Mouse (Mus musculus): Measurements from ENCODE around the gene Oscar. TPM values are rescaled to one million over a fixed set of nuclear protein-coding genes. Genes with fewer than 3 reads are reported as not detected.
"Not testable (repeated sequence)": the region's sequence is repeated elsewhere in the genome, so short reads cannot be mapped to it uniquely, and the experiment has no call there.

The Oscar gene
- polyA plus RNA-seq, 1 experiment: not detected

GRCm38 (mm10) chr7:3616389-3617241 is 658 bp upstream of the Oscar start:
- Histone ChIP-seq H3K4me3 (replicated peaks) (peak overlapping the region; percentile 86), H3K36me3 (ENCODE audit: control insufficient read depth) (peaks cover 29% of the 10 kb centered on the region), H3K4me1 (ENCODE audit: control insufficient read depth) (peaks cover 31% of the 10 kb centered on the region), H3K27me3 (ENCODE audit: control insufficient read depth) (peaks cover 11% of the 10 kb centered on the region), H3K9me3 (ENCODE audit: control insufficient read depth, low read length) (no peaks in the 10 kb centered on the region)
- no peak for TF ChIP-seq GATA1 (IDR thresholded peaks at IDR 0.05; ENCODE audit: low read length)
- no peak for TF ChIP-seq TAL1 (IDR thresholded peaks at IDR 0.05; ENCODE audit: low read length)

- H3K27me3 ChIP-seq (ENCODE audit: control insufficient read depth): peaks cover 11% of the 10 kb centered on the region
- peaks cover 5% of the 10 kb centered on the region for H3K36me3 ChIP-seq (ENCODE audit: control insufficient read depth)
- no peak overlapping the region for H3K4me3 ChIP-seq (replicated peaks)
- TF ChIP-seq TAL1 (IDR thresholded peaks at IDR 0.05; ENCODE audit: low read length): no peak
- no peak for TF ChIP-seq GATA1 (IDR thresholded peaks at IDR 0.05; ENCODE audit: low read length)
- H3K4me1 ChIP-seq (ENCODE audit: control insufficient read depth): peaks cover 29% of the 10 kb centered on the region
- no peaks in the 10 kb centered on the region for H3K9me3 ChIP-seq (ENCODE audit: control insufficient read depth, low read length)
These were observed 1.9 kb downstream of the Oscar start for GRCm38 (mm10) chr7:3614021-3614420.

GRCm38 (mm10) chr7:3611006-3611405 is 5.0 kb downstream of the Oscar start:
- peaks cover 11% of the 10 kb centered on the region for H3K27me3 ChIP-seq (ENCODE audit: control insufficient read depth)
- H3K9me3 ChIP-seq (ENCODE audit: control insufficient read depth, low read length): no peaks in the 10 kb centered on the region
- H3K4me1 ChIP-seq (ENCODE audit: control insufficient read depth): peaks cover 2% of the 10 kb centered on the region
- no peak overlapping the region for H3K4me3 ChIP-seq (replicated peaks)
- no peaks in the 10 kb centered on the region for H3K36me3 ChIP-seq (ENCODE audit: control insufficient read depth)
- TF ChIP-seq TAL1 (IDR thresholded peaks at IDR 0.05; ENCODE audit: low read length) (no peak), GATA1 (IDR thresholded peaks at IDR 0.05; ENCODE audit: low read length) (no peak)

GRCm38 (mm10) chr7:3610437-3610836 is 5.5 kb downstream of the Oscar start:
- no peaks in the 10 kb centered on the region for H3K36me3 ChIP-seq (ENCODE audit: control insufficient read depth)
- H3K4me3 ChIP-seq (replicated peaks): no peak overlapping the region
- peaks cover 6% of the 10 kb centered on the region; the same call in 1 of the 2 replicates for H3K27me3 ChIP-seq (ENCODE audit: control insufficient read depth)
- no peaks in the 10 kb centered on the region for H3K9me3 ChIP-seq (ENCODE audit: control insufficient read depth, low read length)
- TF ChIP-seq TAL1 (IDR thresholded peaks at IDR 0.05; ENCODE audit: low read length) (no peak), GATA1 (IDR thresholded peaks at IDR 0.05; ENCODE audit: low read length) (no peak)
- no peaks in the 10 kb centered on the region for H3K4me1 ChIP-seq (ENCODE audit: control insufficient read depth)

GRCm38 (mm10) chr7:3609082-3609481 is 6.9 kb downstream of the Oscar start:
- no peak overlapping the region for H3K4me3 ChIP-seq (replicated peaks)
- no peak for TF ChIP-seq TAL1 (IDR thresholded peaks at IDR 0.05; ENCODE audit: low read length)
- no peak for TF ChIP-seq GATA1 (IDR thresholded peaks at IDR 0.05; ENCODE audit: low read length)
- peaks cover 2% of the 10 kb centered on the region; the same call in 1 of the 2 replicates for H3K27me3 ChIP-seq (ENCODE audit: control insufficient read depth)
- H3K9me3 ChIP-seq (ENCODE audit: control insufficient read depth, low read length): no peaks in the 10 kb centered on the region
- H3K4me1 ChIP-seq (ENCODE audit: control insufficient read depth): no peaks in the 10 kb centered on the region
- no peaks in the 10 kb centered on the region for H3K36me3 ChIP-seq (ENCODE audit: control insufficient read depth)

- TF ChIP-seq GATA1 (IDR thresholded peaks at IDR 0.05; ENCODE audit: low read length) (no peak), TAL1 (IDR thresholded peaks at IDR 0.05; ENCODE audit: low read length) (no peak)
- H3K36me3 ChIP-seq (ENCODE audit: control insufficient read depth): no peaks in the 10 kb centered on the region
- H3K4me3 ChIP-seq (replicated peaks): no peak overlapping the region
- H3K4me1 ChIP-seq (ENCODE audit: control insufficient read depth): no peaks in the 10 kb centered on the region
- no peaks in the 10 kb centered on the region for H3K9me3 ChIP-seq (ENCODE audit: control insufficient read depth, low read length)
- H3K27me3 ChIP-seq (ENCODE audit: control insufficient read depth): peaks cover 2% of the 10 kb centered on the region; the same call in 1 of the 2 replicates
These were observed 7.3 kb downstream of the Oscar start for GRCm38 (mm10) chr7:3608668-3609067.

- H3K9me3 ChIP-seq (ENCODE audit: control insufficient read depth, low read length): no peaks in the 10 kb centered on the region
- no peaks in the 10 kb centered on the region for H3K4me1 ChIP-seq (ENCODE audit: control insufficient read depth)
- H3K27me3 ChIP-seq (ENCODE audit: control insufficient read depth): no peaks in the 10 kb centered on the region
- TF ChIP-seq TAL1 (IDR thresholded peaks at IDR 0.05; ENCODE audit: low read length) (no peak), GATA1 (IDR thresholded peaks at IDR 0.05; ENCODE audit: low read length) (no peak)
- H3K4me3 ChIP-seq (replicated peaks): no peak overlapping the region
- no peaks in the 10 kb centered on the region for H3K36me3 ChIP-seq (ENCODE audit: control insufficient read depth)
These were observed 8.6 kb downstream of the Oscar start for GRCm38 (mm10) chr7:3607391-3607790.

GRCm38 (mm10) chr7:3606798-3607197 is 9.2 kb downstream of the Oscar start:
- Histone ChIP-seq H3K9me3 (ENCODE audit: control insufficient read depth, low read length) (no peaks in the 10 kb centered on the region), H3K4me1 (ENCODE audit: control insufficient read depth) (no peaks in the 10 kb centered on the region), H3K4me3 (replicated peaks) (no peak overlapping the region), H3K36me3 (ENCODE audit: control insufficient read depth) (no peaks in the 10 kb centered on the region), H3K27me3 (ENCODE audit: control insufficient read depth) (no peaks in the 10 kb centered on the region)
- TF ChIP-seq TAL1 (IDR thresholded peaks at IDR 0.05; ENCODE audit: low read length): no peak
- TF ChIP-seq GATA1 (IDR thresholded peaks at IDR 0.05; ENCODE audit: low read length): no peak

GRCm38 (mm10) chr7:3601119-3601518 is 14.8 kb downstream of the Oscar start:
- Histone ChIP-seq H3K36me3 (ENCODE audit: control insufficient read depth) (no peaks in the 10 kb centered on the region), H3K9me3 (ENCODE audit: control insufficient read depth, low read length) (no peaks in the 10 kb centered on the region), H3K27me3 (ENCODE audit: control insufficient read depth) (no peaks in the 10 kb centered on the region), H3K4me1 (ENCODE audit: control insufficient read depth) (no peaks in the 10 kb centered on the region), H3K4me3 (replicated peaks) (no peak overlapping the region)
- TF ChIP-seq GATA1 (IDR thresholded peaks at IDR 0.05; ENCODE audit: low read length): no peak
- TF ChIP-seq TAL1 (IDR thresholded peaks at IDR 0.05; ENCODE audit: low read length): no peak

- not testable (repeated sequence) for H3K9me3 ChIP-seq (ENCODE audit: control insufficient read depth, low read length); H3K36me3 ChIP-seq (ENCODE audit: control insufficient read depth); H3K4me3 ChIP-seq (replicated peaks); H3K4me1 ChIP-seq (ENCODE audit: control insufficient read depth); H3K27me3 ChIP-seq (ENCODE audit: control insufficient read depth)
These were observed 18.2 kb downstream of the Oscar start for GRCm38 (mm10) chr7:3597755-3598154.

All from erythroblast, embryonic 14.5 days (primary cell).